Comparison of ENCODE assay signal across 8 mouse cellular contexts in genomic region chr15:80014031-80014320, GRCm38 (mm10). TPM values are rescaled to one million over a fixed set of nuclear protein-coding genes. Genes with fewer than 3 reads are reported as not detected.
DNase-seq lines count a peak whose midpoint lies in the region; ATAC-seq lines count a peak whose summit lies in the region.

No protein-coding gene starts in this region.

- WGBS in lung, embryonic 16.5 days, result 0% methylated on average over 33 of the region's 37 CpGs
- under 1% methylated on average over 29 of the region's 37 CpGs for WGBS in forebrain, embryonic 12.5 days
- under 1% methylated on average over 33 of the region's 37 CpGs for WGBS in limb, embryonic 10.5 days
- WGBS in neural tube, embryonic 14.5 days, result 0% methylated on average over 26 of the region's 37 CpGs

- intact Hi-C loops in left cerebral cortex, postnatal 25 days (cut with DNase I), result loop anchor here (2.0 to 10.0 kb wide), 2 partner anchors 69 to 249 kb away; no protein-coding TSS in a partner anchor

- H3K9me3 ChIP-seq in lung, embryonic 16.5 days (ENCODE audit: control insufficient read depth, low read length), result no peaks in the 10 kb centered on the region
- H3K9me3 ChIP-seq in forebrain, embryonic 12.5 days, result no peaks in the 10 kb centered on the region
- H3K9me3 ChIP-seq in limb, embryonic 10.5 days (replicated peaks), result no peaks in the 10 kb centered on the region
- no peaks in the 10 kb centered on the region for H3K9me3 ChIP-seq in neural tube, embryonic 14.5 days (ENCODE audit: control insufficient read depth, low read length)

- peak overlapping the region; percentile 69 for H3K4me3 ChIP-seq in lung, embryonic 16.5 days (ENCODE audit: low read length)
- H3K4me3 ChIP-seq in forebrain, embryonic 12.5 days (replicated peaks), result peak overlapping the region; percentile 61
- peak overlapping the region; percentile 67 for H3K4me3 ChIP-seq in limb, embryonic 10.5 days
- H3K4me3 ChIP-seq in neural tube, embryonic 14.5 days (ENCODE audit: low read depth, low read length), result peak overlapping the region; percentile 73

- H3K27me3 ChIP-seq in lung, embryonic 16.5 days (ENCODE audit: control insufficient read depth, insufficient read depth, low read depth, low read length), result peaks cover 51% of the 10 kb centered on the region
- H3K27me3 ChIP-seq in forebrain, embryonic 12.5 days, result peaks cover 82% of the 10 kb centered on the region
- peaks cover 93% of the 10 kb centered on the region for H3K27me3 ChIP-seq in limb, embryonic 10.5 days (ENCODE audit: low read depth, poor library complexity, severe bottlenecking)
- H3K27me3 ChIP-seq in neural tube, embryonic 14.5 days (ENCODE audit: control insufficient read depth, insufficient read depth, low read length), result peaks cover 31% of the 10 kb centered on the region

- ATAC-seq in lung, embryonic 16.5 days (ENCODE audit: low read depth), result no peak
- no peak for ATAC-seq in forebrain, embryonic 12.5 days (ENCODE audit: low FRiP score)
- ATAC-seq in neural tube, embryonic 14.5 days (ENCODE audit: low read depth), result no peak

- peak overlapping the region; percentile 93 for H3K4me2 ChIP-seq in lung, embryonic 16.5 days (ENCODE audit: low read depth, low read length)
- H3K4me2 ChIP-seq in forebrain, embryonic 12.5 days, result peak overlapping the region; percentile 100
- peak overlapping the region; percentile 91 for H3K4me2 ChIP-seq in neural tube, embryonic 14.5 days (ENCODE audit: low read depth, low read length)

- no peak for DNase-seq in lung, postnatal 14 days
- no peak for DNase-seq in limb, embryonic 10.5 days (ENCODE audit: low spot score)
- no peak for DNase-seq in adrenal gland, adult 18-20 months (ENCODE audit: low spot score in 2 of 2)
- DNase-seq in left cerebral cortex, postnatal 25 days (ENCODE audit: low spot score in 2 of 2), result no peak
- no peak for DNase-seq in embryo, embryonic 10.5 days (ENCODE audit: low spot score)

- peaks cover 29% of the 10 kb centered on the region for H3K4me1 ChIP-seq in lung, embryonic 16.5 days (replicated peaks; ENCODE audit: control insufficient read depth, insufficient read depth, low read length)
- peaks cover 33% of the 10 kb centered on the region for H3K4me1 ChIP-seq in forebrain, embryonic 12.5 days
- H3K4me1 ChIP-seq in limb, embryonic 10.5 days, result peaks cover 48% of the 10 kb centered on the region
- peaks cover 20% of the 10 kb centered on the region; the same call in 1 of the 2 replicates for H3K4me1 ChIP-seq in neural tube, embryonic 14.5 days (ENCODE audit: control insufficient read depth, insufficient read depth, low read length)

- H3K36me3 ChIP-seq in lung, embryonic 16.5 days (ENCODE audit: control insufficient read depth, insufficient read depth, low read length), result no peaks in the 10 kb centered on the region
- H3K36me3 ChIP-seq in forebrain, embryonic 12.5 days (replicated peaks), result no peaks in the 10 kb centered on the region
- no peaks in the 10 kb centered on the region for H3K36me3 ChIP-seq in limb, embryonic 10.5 days
- H3K36me3 ChIP-seq in neural tube, embryonic 14.5 days (ENCODE audit: control insufficient read depth, insufficient read depth, low read length), result no peaks in the 10 kb centered on the region

- peak overlapping the region; percentile 85 for H3K27ac ChIP-seq in lung, embryonic 16.5 days (ENCODE audit: low read length)
- no peak overlapping the region for H3K27ac ChIP-seq in forebrain, embryonic 12.5 days
- H3K27ac ChIP-seq in limb, embryonic 10.5 days, result peak overlapping the region; percentile 71
- no peak overlapping the region for H3K27ac ChIP-seq in neural tube, embryonic 14.5 days (ENCODE audit: low read depth, low read length)

- peak overlapping the region; percentile 88 for H3K9ac ChIP-seq in lung, embryonic 16.5 days (ENCODE audit: low read length)
- peak overlapping the region; percentile 41 for H3K9ac ChIP-seq in forebrain, embryonic 12.5 days
- peak overlapping the region; percentile 80 for H3K9ac ChIP-seq in neural tube, embryonic 14.5 days (replicated peaks; ENCODE audit: low read depth, low read length)

RNA-seq across cellular contexts. Expression of gene Pdgfb, which starts 0.8 kb away (rescaled TPM):
- polyA plus RNA-seq in lung, embryonic 16.5 days (2015; fragmentation: Nextera tagmentation; extraction: Ambion mirVana), result 7.2 and 7.7 TPM in 2 replicates
- 2.1 and 2.3 TPM in 2 replicates for polyA plus RNA-seq in forebrain, embryonic 12.5 days (2016; fragmentation: Nextera tagmentation; extraction: Ambion mirVana)
- polyA plus RNA-seq in limb, embryonic 10.5 days (2016; fragmentation: Nextera tagmentation; extraction: Ambion mirVana), result 1.5 and 2.0 TPM in 2 replicates
- 4.5 and 5.0 TPM in 2 replicates for polyA plus RNA-seq in neural tube, embryonic 14.5 days (2014; fragmentation: Nextera tagmentation; extraction: Ambion mirVana)
- total RNA-seq in adrenal gland, adult 18-20 months (2021), result 10 to 100 TPM; 46.1 to 47.6 TPM
- 10 to 100 TPM; 34.0 to 36.7 TPM for total RNA-seq in left cerebral cortex, postnatal 25 days (2021)

RNA-seq across cellular contexts. Expression of gene Cbx7, which starts 43.1 kb away (rescaled TPM):
- polyA plus RNA-seq in lung, embryonic 16.5 days (2015; fragmentation: Nextera tagmentation; extraction: Ambion mirVana), result 3.1 and 4.3 TPM in 2 replicates
- 3.3 and 3.6 TPM in 2 replicates for polyA plus RNA-seq in forebrain, embryonic 12.5 days (2016; fragmentation: Nextera tagmentation; extraction: Ambion mirVana)
- polyA plus RNA-seq in limb, embryonic 10.5 days (2016; fragmentation: Nextera tagmentation; extraction: Ambion mirVana), result 1.1 and 1.3 TPM in 2 replicates
- polyA plus RNA-seq in neural tube, embryonic 14.5 days (2014; fragmentation: Nextera tagmentation; extraction: Ambion mirVana), result 4.3 and 5.0 TPM in 2 replicates
- 10 to 100 TPM; 20.8 to 24.7 TPM for total RNA-seq in adrenal gland, adult 18-20 months (2021)
- total RNA-seq in left cerebral cortex, postnatal 25 days (2021), result 10 to 100 TPM; 27.1 to 29.5 TPM

Comparison
In these comparisons a context has a peak if more than half of its experiments do, and no peak if none do; other contexts are left out.
1. H3K27ac ChIP-seq: peak in lung, embryonic 16.5 days (single experiment) and limb, embryonic 10.5 days (single experiment); none in forebrain, embryonic 12.5 days (single experiment) and neural tube, embryonic 14.5 days (single experiment).
2. Peak in every context shown above with its lines, with median percentiles within 50 percentile points of each other: H3K4me2 ChIP-seq, H3K4me3 ChIP-seq and H3K9ac ChIP-seq.